Mouse (Mus musculus) lung, embryonic 15.5 days (tissue): ENCODE results near the gene Cxcl3. TPM values are rescaled to one million over a fixed set of nuclear protein-coding genes. Genes with fewer than 3 reads are reported as not detected.

Experiments used
- ATAC-seq: fragments of 200-750 bp; cut with Nextera tagmentation; 2 replicates; pipeline ENCODE4 v1.8.0; 2017; ENCODE audit warnings: moderate number of reproducible peaks, borderline replicate concordance; ENCODE audit not compliant: low FRiP score, low TSS enrichment; ENCODE audit errors: extremely low read depth
- H3K27ac ChIP-seq: fragments of 300-500 bp; sonication (generic); 2 replicates; pipeline ENCODE4 v1.5.1; 2015; ENCODE audit warnings: moderate library complexity, mild to moderate bottlenecking, inconsistent platforms
- H3K27me3 ChIP-seq: fragments of 300-500 bp; sonication (generic); 2 replicates; pipeline ENCODE4 v1.6.1; 2015; ENCODE audit warnings: inconsistent platforms
- H3K36me3 ChIP-seq: fragments of 300-500 bp; sonication (generic); 2 replicates; pipeline ENCODE4 v1.6.1; 2015; ENCODE audit warnings: inconsistent platforms
- H3K4me1 ChIP-seq: fragments of 300-500 bp; sonication (generic); 2 replicates; pipeline ENCODE4 v1.6.1; 2015; ENCODE audit warnings: inconsistent platforms
- H3K4me2 ChIP-seq: fragments of 300-500 bp; sonication (generic); 2 replicates; pipeline ENCODE4 v1.6.1; 2015; ENCODE audit warnings: inconsistent platforms, mild to moderate bottlenecking, moderate library complexity
- H3K4me3 ChIP-seq: fragments of 300-500 bp; sonication (generic); 2 replicates; pipeline ENCODE4 v1.5.1; 2015; ENCODE audit warnings: mild to moderate bottlenecking, inconsistent platforms
- H3K9ac ChIP-seq: fragments of 300-500 bp; sonication (generic); 2 replicates; pipeline ENCODE4 v1.6.1; 2015; ENCODE audit warnings: inconsistent platforms
- H3K9me3 ChIP-seq: fragments of 300-500 bp; sonication (generic); 2 replicates; pipeline ENCODE4 v1.6.1; 2016; ENCODE audit warnings: inconsistent platforms
- WGBS: fragments of 180-500 bp; shearing (Covaris S2); methylation state at CpG from one replicate; pipeline ENCODE4 v1.1.7; 2015; 5-methylcytosine and 5-hydroxymethylcytosine counted together
- polyA plus RNA-seq: library from polyadenylated mRNA; unstranded; fragments of >200 nt; fragmentation: Nextera tagmentation; extraction: Ambion mirVana; gene quantifications from 2 replicates; pipeline ENCODE4 v1.2.1, GENCODE M21; 2015

Gene Cxcl3
- polyA plus RNA-seq, 1 experiment from 2014 or later, result 0.20 TPM

DNA sequence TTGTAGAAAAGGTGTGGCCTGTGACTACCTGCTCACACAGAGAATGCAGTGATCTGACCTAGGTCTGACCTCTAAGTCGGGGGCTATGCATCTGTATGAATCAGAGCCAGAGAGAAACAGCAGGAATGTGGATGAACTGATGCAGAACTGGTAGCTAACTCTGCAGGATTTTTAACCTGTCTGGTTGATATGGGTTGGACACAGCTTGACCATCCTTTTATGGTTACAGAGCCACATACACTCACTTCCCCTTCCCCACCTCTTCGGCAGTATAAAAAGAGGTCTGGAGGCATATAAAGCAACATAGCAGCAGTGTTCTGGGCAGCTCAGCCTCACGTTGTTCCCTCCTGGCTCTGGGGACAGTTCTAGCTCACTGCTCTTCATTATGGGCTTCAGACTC, 17.7 kb upstream of the Cxcl3 start, which contains the start of gene Ppbp:
Ppbp (plus strand) TSS at position 301 of the 400 bp plus-strand sequence.
- no peak within 1 kb of the TSS for H3K9ac ChIP-seq
- peaks cover 28% of the 10 kb centered on the region for H3K4me1 ChIP-seq
- no peaks in the 10 kb centered on the region for H3K9me3 ChIP-seq
- H3K27me3 ChIP-seq, result no peaks in the 10 kb centered on the region
- H3K27ac ChIP-seq, result no peak within 1 kb of the TSS
- H3K4me3 ChIP-seq, result no peak within 1 kb of the TSS
- no peak for ATAC-seq
- H3K4me2 ChIP-seq, result no peak within 1 kb of the TSS
- no peaks in the 10 kb centered on the region for H3K36me3 ChIP-seq
- WGBS, result 55% methylated on average over 3 of the region's 3 CpGs

DNA sequence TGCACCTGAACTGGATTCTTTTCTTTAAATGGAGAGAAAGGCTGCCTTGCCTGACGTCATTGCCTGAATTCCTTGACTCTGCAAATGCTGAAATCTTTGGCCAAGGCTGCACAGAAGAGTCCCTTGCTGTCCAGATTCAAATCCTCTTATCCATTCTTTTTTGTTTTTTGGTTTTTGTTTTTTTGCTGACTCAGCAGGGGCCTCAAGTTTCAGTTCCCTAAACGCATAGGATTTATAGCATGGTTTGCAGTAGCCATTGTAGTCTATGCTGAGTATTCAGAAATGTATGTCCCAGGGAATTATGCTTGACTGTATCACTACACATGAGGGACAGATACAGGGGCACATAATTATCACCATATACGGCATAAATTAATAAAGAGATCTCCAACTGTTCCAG, 14.5 kb upstream of the Cxcl3 start:
- no peaks in the 10 kb centered on the region for H3K36me3 ChIP-seq
- no peak overlapping the region for H3K9ac ChIP-seq
- no peaks in the 10 kb centered on the region for H3K9me3 ChIP-seq
- no peak overlapping the region for H3K4me2 ChIP-seq
- no peak overlapping the region for H3K27ac ChIP-seq
- ATAC-seq, result no peak
- no peak overlapping the region for H3K4me3 ChIP-seq
- no peaks in the 10 kb centered on the region for H3K27me3 ChIP-seq
- peaks cover 14% of the 10 kb centered on the region for H3K4me1 ChIP-seq
- WGBS, result 75% methylated on average over 3 of the region's 3 CpGs

DNA sequence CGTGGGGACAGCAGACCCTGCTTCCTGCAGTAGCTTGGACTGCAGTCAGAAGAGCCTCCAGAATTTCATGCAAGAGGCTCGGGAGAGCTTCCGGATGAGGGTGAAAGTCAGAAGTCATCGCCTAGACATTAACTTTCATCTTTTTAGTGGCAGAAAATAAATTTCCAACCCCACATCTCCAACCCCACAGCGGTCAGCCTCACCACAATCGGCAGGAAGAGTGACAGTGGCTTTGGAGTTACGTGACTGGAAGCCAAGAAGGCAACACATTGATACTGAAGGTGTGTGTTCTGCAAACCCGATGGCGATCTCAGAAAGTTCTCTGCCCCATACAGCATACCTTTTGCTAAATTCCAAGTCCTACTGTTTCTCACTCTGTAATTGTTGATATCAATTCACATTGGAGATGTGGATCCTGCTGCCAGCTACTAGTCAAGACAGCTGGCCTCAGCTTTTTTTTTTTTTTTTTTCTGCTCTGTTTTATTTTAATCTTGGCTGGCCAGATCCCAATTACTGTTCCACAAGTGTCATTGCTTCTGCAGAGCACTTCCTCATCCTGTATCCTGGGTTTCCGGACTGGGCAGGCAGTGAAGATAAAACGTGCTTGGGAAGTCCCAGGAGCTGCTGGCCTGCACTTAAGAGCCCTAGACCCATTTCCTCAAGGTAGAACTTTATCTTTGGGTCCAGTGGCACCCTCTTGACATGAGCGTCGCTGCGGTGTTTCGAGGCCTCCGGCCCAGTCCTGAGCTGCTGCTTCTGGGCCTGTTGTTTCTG, 13.8 kb upstream of the Cxcl3 start, which contains the start of gene Pf4:
Pf4 (plus strand) TSS at position 556 of the 774 bp plus-strand sequence.
- Histone ChIP-seq H3K36me3 (no peaks in the 10 kb centered on the region), H3K4me2 (no peak within 1 kb of the TSS), H3K9ac (no peak within 1 kb of the TSS), H3K27me3 (no peaks in the 10 kb centered on the region), H3K4me1 (peaks cover 14% of the 10 kb centered on the region), H3K4me3 (no peak within 1 kb of the TSS), H3K27ac (no peak within 1 kb of the TSS), H3K9me3 (no peaks in the 10 kb centered on the region)
- ATAC-seq, result peak; percentile 78; the same call in 1 of the 2 replicates
- WGBS, result 55% methylated on average over 16 of the region's 16 CpGs

DNA sequence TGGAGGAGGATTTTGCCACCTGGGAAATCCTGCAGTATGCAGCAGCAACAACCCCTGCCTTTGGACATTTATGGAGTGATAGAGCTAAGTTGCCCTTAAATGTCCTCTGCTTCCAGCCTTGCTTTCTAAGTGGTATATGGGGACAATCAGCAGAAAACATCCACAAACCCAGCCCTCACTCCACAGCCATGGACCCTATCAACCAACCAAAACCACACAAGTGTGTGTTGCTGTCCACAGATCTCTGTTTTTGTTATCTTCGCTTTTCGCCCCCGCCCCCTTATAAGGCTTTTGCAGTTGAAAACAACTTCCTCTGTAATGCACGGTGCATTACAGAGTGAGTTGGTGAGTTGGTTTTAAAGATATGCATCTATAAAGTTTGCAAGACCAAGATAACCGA, 10.3 kb upstream of the Cxcl3 start:
- Histone ChIP-seq H3K27me3 (no peaks in the 10 kb centered on the region), H3K27ac (no peak overlapping the region), H3K4me2 (no peak overlapping the region), H3K4me3 (no peak overlapping the region), H3K4me1 (peaks cover 14% of the 10 kb centered on the region), H3K36me3 (no peaks in the 10 kb centered on the region), H3K9me3 (no peaks in the 10 kb centered on the region), H3K9ac (no peak overlapping the region)
- WGBS, result 81% methylated on average over 5 of the region's 5 CpGs
- ATAC-seq, result no peak

DNA sequence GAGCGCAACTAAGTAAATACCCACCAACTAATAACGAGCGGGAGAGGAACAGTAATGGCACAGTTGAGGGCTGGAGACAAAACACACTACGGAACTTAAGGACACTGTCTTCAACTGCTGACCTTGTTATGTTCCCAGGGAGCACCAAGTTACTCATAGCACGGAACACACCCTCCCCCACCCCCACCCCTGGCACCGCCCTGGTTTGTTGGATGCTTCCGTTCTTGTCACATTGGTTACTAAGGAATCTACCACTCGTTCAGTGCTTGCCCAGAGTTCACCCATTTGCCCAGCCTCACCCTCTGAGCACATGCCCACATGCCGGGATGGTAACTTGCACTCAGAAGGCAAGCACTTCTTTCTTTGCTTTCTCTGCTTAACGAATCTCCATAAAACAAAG, 8.3 kb upstream of the Cxcl3 start:
- H3K9me3 ChIP-seq, result no peaks in the 10 kb centered on the region
- no peaks in the 10 kb centered on the region for H3K36me3 ChIP-seq
- H3K27ac ChIP-seq, result no peak overlapping the region
- H3K4me3 ChIP-seq, result no peak overlapping the region
- no peak overlapping the region for H3K4me2 ChIP-seq
- ATAC-seq, result no peak
- H3K9ac ChIP-seq, result no peak overlapping the region
- no peaks in the 10 kb centered on the region for H3K27me3 ChIP-seq
- WGBS, result 80% methylated on average over 10 of the region's 10 CpGs
- H3K4me1 ChIP-seq, result peaks cover 5% of the 10 kb centered on the region

DNA sequence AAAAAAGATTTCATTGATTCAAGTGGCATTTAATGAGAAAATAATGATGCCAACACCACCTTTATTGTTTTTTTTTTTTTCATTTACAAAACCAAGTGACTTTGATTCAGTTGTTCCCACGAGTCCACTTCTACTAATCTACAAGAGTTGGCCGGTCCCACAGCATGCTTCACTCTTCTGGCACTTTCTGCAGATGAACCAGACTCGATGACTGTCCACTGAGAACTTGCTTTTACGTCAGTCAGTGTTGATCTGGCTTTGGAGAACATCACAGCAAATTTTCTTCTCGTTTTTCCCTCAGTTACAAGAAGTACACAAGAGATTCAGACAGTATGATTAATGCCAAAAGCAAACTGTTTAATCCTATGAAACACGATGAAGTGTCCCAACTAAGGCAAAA, 7.0 kb upstream of the Cxcl3 start:
- Histone ChIP-seq H3K27ac (no peak overlapping the region), H3K4me1 (no peaks in the 10 kb centered on the region), H3K27me3 (no peaks in the 10 kb centered on the region), H3K9me3 (no peaks in the 10 kb centered on the region), H3K4me2 (no peak overlapping the region), H3K36me3 (no peaks in the 10 kb centered on the region), H3K4me3 (no peak overlapping the region), H3K9ac (no peak overlapping the region)
- 62% methylated on average over 6 of the region's 6 CpGs for WGBS
- no peak for ATAC-seq

DNA sequence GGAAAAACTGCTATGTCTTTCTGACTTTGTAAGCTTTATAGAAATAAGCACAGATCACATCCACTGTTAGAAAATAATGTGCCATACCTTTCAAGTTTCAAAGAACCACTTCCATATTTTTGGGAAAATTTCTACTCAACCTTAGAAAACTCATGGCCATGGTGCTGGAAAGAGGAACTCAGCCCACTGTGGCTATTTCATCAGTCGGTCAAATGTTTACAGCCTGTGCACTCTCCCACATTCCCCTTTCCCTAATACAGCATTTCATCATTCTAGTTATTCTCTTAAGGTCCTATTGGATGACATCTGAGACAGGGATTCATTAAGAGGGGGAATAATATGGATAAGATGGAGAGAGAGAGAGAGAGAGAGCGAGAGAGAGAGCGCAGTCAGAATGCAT, 2.2 kb upstream of the Cxcl3 start:
- no peak for ATAC-seq
- H3K4me3 ChIP-seq, result no peak overlapping the region
- no peak overlapping the region for H3K9ac ChIP-seq
- no peaks in the 10 kb centered on the region for H3K36me3 ChIP-seq
- H3K4me2 ChIP-seq, result no peak overlapping the region
- WGBS, result 76% methylated on average over 3 of the region's 3 CpGs
- no peaks in the 10 kb centered on the region for H3K9me3 ChIP-seq
- no peak overlapping the region for H3K27ac ChIP-seq
- 0 out of 2 replicates have a peak, but pooled peaks cover 8% of the 10 kb centered on the region for H3K4me1 ChIP-seq
- peaks cover 11% of the 10 kb centered on the region; the same call in 1 of the 2 replicates for H3K27me3 ChIP-seq

DNA sequence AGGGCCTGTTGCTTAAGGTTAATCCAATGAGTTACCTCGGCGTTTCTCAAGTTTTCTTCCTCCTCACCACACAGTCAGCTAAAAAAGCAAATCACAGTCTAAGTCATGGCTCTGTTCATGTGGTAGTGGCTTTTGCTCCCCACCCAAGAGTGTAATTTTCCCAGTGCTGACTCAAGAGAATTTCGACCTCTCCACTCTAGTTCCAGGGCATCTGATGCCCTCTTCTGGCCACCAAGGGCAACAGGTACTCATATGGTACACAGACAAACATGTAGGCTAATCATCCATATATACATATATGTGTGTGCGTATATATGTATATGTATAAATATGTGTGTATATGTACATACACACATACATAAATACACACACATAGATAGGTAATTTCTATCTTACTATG, 2.2 kb downstream of the Cxcl3 start:
- 75% methylated on average over 4 of the region's 4 CpGs for WGBS
- no peaks in the 10 kb centered on the region for H3K9me3 ChIP-seq

DNA sequence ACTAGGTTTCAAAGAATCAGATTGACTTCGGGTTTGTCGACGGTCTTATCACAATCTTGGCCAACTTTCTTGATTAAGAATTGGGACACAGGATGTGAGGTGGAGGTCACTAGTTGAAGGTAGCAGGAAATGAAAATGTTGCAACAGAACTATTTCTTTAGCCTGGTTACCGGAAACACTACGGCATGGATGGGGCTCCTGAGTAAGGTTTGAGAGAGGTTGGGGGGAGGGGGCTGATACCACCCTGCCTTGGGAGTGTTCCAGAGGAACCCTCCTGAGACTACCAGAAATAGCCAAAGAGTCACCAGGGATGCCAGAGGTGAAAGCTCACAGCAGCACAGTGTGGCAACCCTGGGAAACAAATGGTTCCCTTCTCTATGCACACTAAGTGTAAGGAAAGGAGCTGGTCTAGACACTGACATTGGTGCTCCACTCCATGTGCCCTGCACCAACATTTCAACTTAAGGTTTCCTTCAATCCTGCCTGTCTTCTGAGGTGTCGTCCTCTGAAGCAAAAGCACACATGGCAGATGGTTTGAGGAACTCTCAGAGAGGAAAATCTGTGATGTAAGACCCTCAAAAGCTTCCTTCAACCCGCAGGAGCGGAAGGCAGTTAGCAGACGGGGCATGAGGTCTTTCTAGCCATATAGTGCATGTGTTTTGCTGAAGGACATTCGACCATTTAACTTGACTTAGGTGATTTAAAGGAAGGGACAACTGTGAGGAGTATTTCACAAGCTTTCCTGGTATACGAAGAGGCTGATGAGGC, 3.6 kb downstream of the Cxcl3 start:
- Histone ChIP-seq H3K36me3 (no peaks in the 10 kb centered on the region), H3K9ac (no peak overlapping the region), H3K9me3 (no peaks in the 10 kb centered on the region), H3K27me3 (peaks cover 11% of the 10 kb centered on the region; the same call in 1 of the 2 replicates), H3K4me1 (peaks cover 20% of the 10 kb centered on the region), H3K27ac (peak overlapping the region; percentile 19; the same call in 1 of the 2 replicates), H3K4me2 (no peak overlapping the region; the same call in 1 of the 2 replicates), H3K4me3 (no peak overlapping the region)
- no peak for ATAC-seq
- WGBS, result 58% methylated on average over 11 of the region's 11 CpGs

More for the DNA sequence above, 2.2 kb downstream of the Cxcl3 start:
- Histone ChIP-seq H3K27ac (no peak overlapping the region), H3K9ac (no peak overlapping the region), H3K4me1 (peaks cover 18% of the 10 kb centered on the region), H3K27me3 (peaks cover 11% of the 10 kb centered on the region; the same call in 1 of the 2 replicates), H3K4me2 (no peak overlapping the region), H3K36me3 (no peaks in the 10 kb centered on the region), H3K4me3 (no peak overlapping the region)
- no peak for ATAC-seq

DNA sequence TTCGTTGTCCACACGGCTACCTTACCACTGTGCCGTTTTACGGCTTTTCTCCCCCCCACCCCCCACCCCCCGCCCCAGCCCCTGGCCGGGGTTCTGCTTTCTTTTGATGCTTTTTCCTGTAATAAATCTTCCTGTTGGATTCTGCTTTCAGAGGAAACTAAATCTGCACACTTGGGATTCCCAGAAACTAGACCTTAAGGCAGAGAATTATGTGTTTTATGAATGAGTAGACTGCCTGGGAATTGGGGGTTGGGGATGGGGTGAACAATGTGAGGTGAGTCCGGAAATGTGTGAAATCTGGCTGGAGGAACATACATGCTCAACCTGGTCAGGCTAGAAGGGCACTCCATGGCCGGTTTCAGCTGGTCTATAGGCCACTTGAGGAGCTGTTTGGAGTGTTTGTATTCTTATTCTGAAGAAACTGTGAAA, 4.2 kb downstream of the Cxcl3 start:
- Histone ChIP-seq H3K4me2 (no peak overlapping the region; the same call in 1 of the 2 replicates), H3K27ac (peak overlapping the region; percentile 19; the same call in 1 of the 2 replicates), H3K4me3 (no peak overlapping the region), H3K9me3 (no peaks in the 10 kb centered on the region), H3K27me3 (peaks cover 11% of the 10 kb centered on the region; the same call in 1 of the 2 replicates), H3K9ac (no peak overlapping the region), H3K36me3 (no peaks in the 10 kb centered on the region), H3K4me1 (peaks cover 20% of the 10 kb centered on the region)
- WGBS, result 32% methylated on average over 8 of the region's 8 CpGs
- peak; percentile 72; the same call in 1 of the 2 replicates for ATAC-seq

DNA sequence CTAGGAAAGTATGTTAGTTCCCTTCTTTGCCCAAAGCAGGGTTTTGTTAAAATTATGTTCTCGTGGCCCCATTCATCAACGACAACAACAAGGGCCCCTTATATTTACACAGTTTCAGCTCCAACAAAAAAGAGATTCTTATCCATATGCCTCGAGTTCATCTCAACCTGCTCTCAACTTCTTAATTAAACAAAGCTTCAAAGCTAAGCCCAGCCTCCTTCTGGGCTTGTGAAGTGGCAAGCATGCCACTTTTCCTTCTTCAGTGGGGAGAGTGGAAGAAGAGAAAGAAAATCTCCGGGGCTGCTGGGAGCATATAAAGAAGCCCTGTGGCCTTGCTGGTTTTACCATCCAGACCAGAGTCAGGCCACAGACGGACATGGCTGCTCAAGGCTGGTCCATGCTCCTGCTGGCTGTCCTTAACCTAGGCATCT, 8.3 kb downstream of the Cxcl3 start, which contains the start of gene Cxcl15:
Cxcl15 (plus strand) TSS at position 340 of the 431 bp plus-strand sequence.
- whole genome bisulfite sequencing, result 34% methylated on average over 5 of the region's 5 CpGs
- peak; percentile 78; the same call in 1 of the 2 replicates for ATAC-seq
- Histone ChIP-seq H3K27ac (peak within 1 kb of the TSS; percentile 56; the same call in 1 of the 2 replicates), H3K4me1 (peaks cover 12% of the 10 kb centered on the region), H3K36me3 (no peaks in the 10 kb centered on the region), H3K9me3 (no peaks in the 10 kb centered on the region), H3K4me3 (0 out of 2 replicates have a peak within 1 kb of the TSS, but pooled peaks have one; percentile 10), H3K27me3 (peaks cover 4% of the 10 kb centered on the region; the same call in 1 of the 2 replicates), H3K9ac (no peak within 1 kb of the TSS), H3K4me2 (0 out of 2 replicates have a peak within 1 kb of the TSS, but pooled peaks have one; percentile 9)
